Mouse (Mus musculus) ovary, postnatal 10 days (tissue): ENCODE data around the gene Hoxb3.

Experiments used
- DNase-seq: peaks from one replicate; pipeline ENCODE4 v3.0.0; 2022; ENCODE audit warnings: low spot score

Gene Hoxb3

GRCm38 (mm10) chr11:96288455-96289221 lies 34.5 kb upstream of the Hoxb3 start:
- no peak for DNase-seq

GRCm38 (mm10) chr11:96289293-96289692 lies 33.8 kb upstream of the Hoxb3 start:
- no peak for DNase-seq

GRCm38 (mm10) chr11:96289837-96290236 lies 33.3 kb upstream of the Hoxb3 start:
- DNase-seq, result no peak

GRCm38 (mm10) chr11:96290705-96291355 lies 32.3 kb upstream of the Hoxb3 start:
- no peak for DNase-seq

- DNase-seq, result no peak
These were observed 31.2 kb upstream of the Hoxb3 start, which contains the start of gene Hoxb6 for GRCm38 (mm10) chr11:96291681-96292564. Hoxb6 (plus strand) TSS chr11:96292476.

GRCm38 (mm10) chr11:96292565-96293301 lies 30.4 kb upstream of the Hoxb3 start:
- DNase-seq, result no peak

- no peak for DNase-seq
These were observed 29.7 kb upstream of the Hoxb3 start for GRCm38 (mm10) chr11:96293302-96293921.

GRCm38 (mm10) chr11:96294245-96295091 lies 28.7 kb upstream of the Hoxb3 start:
- no peak for DNase-seq

- no peak for DNase-seq
These were observed 27.9 kb upstream of the Hoxb3 start for GRCm38 (mm10) chr11:96295092-96295835.

- DNase-seq, result no peak
These were observed 26.1 kb upstream of the Hoxb3 start for GRCm38 (mm10) chr11:96296997-96297396.

GRCm38 (mm10) chr11:96297428-96297827 lies 25.7 kb upstream of the Hoxb3 start:
- DNase-seq, result no peak

- DNase-seq, result no peak
These were observed 25.0 kb upstream of the Hoxb3 start for GRCm38 (mm10) chr11:96297968-96298635.

GRCm38 (mm10) chr11:96298895-96299667 lies 24.0 kb upstream of the Hoxb3 start:
- no peak for DNase-seq

GRCm38 (mm10) chr11:96299781-96300180 lies 23.3 kb upstream of the Hoxb3 start:
- DNase-seq, result no peak

- DNase-seq, result no peak
These were observed 22.6 kb upstream of the Hoxb3 start for GRCm38 (mm10) chr11:96300354-96301063.

GRCm38 (mm10) chr11:96301064-96301431 lies 22.1 kb upstream of the Hoxb3 start:
- no peak for DNase-seq

GRCm38 (mm10) chr11:96301837-96302236 lies 21.3 kb upstream of the Hoxb3 start:
- DNase-seq, result no peak
